Mouse (Mus musculus): ENCODE data around the gene Pias4. TPM values are rescaled to one million over a fixed set of nuclear protein-coding genes. Genes with fewer than 3 reads are reported as not detected.

Pias4 gene
- total RNA-seq, 2 experiments from 2014 or later = 15.6 to 17.4 TPM

- intact Hi-C loops (cut with DNase I) = loop anchor here (2.0 kb wide), 1 partner anchor 23 kb away; no protein-coding TSS in a partner anchor
- DNase-seq (ENCODE audit: low spot score) = peak; percentile 72
Observed at GRCm38 (mm10) chr10:81106113-81106721, 61.5 kb downstream of the Pias4 start.

- intact Hi-C loops (cut with DNase I) = loop anchor here (2.0 kb wide), 2 partner anchors 23 to 29 kb away; partner anchors contain the start of gene Zbtb7a
- peak; percentile 96 for DNase-seq (ENCODE audit: low spot score)
Observed at GRCm38 (mm10) chr10:81105565-81106112, 62.1 kb downstream of the Pias4 start, which contains the start of gene Map2k2. Map2k2 (plus strand) TSS chr10:81105915.

Small RNAs within 50 kb of the gene (microRNA-seq; reads per million reads assigned to microRNA genes)
- gene Mir5615-1 = not detected
- not detected for gene Mir5615-2

Other genes starting within 250 kb of the Pias4 start
- 1 to 10 TPM; 4.6 to 5.6 TPM for gene Lmnb2, start 249.7 kb downstream of the Pias4 start, total RNA-seq (2021)
- gene Gadd45b, start 237.8 kb downstream of the Pias4 start, total RNA-seq (2021) = 10 to 100 TPM in 1 of 2 experiments, 1 to 10 TPM in 1; 8.2 to 14.1 TPM
- under 1 TPM; 0.13 to 0.34 TPM for gene Gng7, start 153.0 kb downstream of the Pias4 start, total RNA-seq (2021)
- gene Diras1, start 142.3 kb downstream of the Pias4 start, total RNA-seq (2021) = not detected
- 10 to 100 TPM; 14.0 to 14.3 TPM for gene Slc39a3, start 130.5 kb downstream of the Pias4 start, total RNA-seq (2021)
- gene Sgta, start 107.7 kb downstream of the Pias4 start, total RNA-seq (2021) = 10 to 100 TPM; 86.7 to 93.2 TPM
- 10 to 100 TPM; 12.3 to 13.2 TPM for gene Thop1, start 97.9 kb downstream of the Pias4 start, total RNA-seq (2021)
- 1 to 10 TPM in 1 of 2 experiments, under 1 TPM in 1; 0.87 to 1.2 TPM for gene Creb3l3, start 69.0 kb downstream of the Pias4 start, total RNA-seq (2021)
- gene Map2k2, start 62.0 kb downstream of the Pias4 start, total RNA-seq (2021) = 100 to 1,000 TPM; 122 to 123 TPM
- 10 to 100 TPM; 34.5 to 42.2 TPM for gene Zbtb7a, start 32.7 kb downstream of the Pias4 start, total RNA-seq (2021)
- 1,000 to 10,000 TPM in 1 of 2 experiments, 100 to 1,000 TPM in 1; 925 to 1,035 TPM for gene Eef2, start 8.7 kb upstream of the Pias4 start, total RNA-seq (2021)
- 10 to 100 TPM; 26.4 to 28.7 TPM for gene Dapk3, start 15.1 kb upstream of the Pias4 start, total RNA-seq (2021)
- not detected for gene 4930442H23Rik, start 15.9 kb upstream of the Pias4 start, total RNA-seq (2021)
- 10 to 100 TPM in 1 of 2 experiments, 1 to 10 TPM in 1; 6.9 to 13.4 TPM for gene Nmrk2, start 34.1 kb upstream of the Pias4 start, total RNA-seq (2021)
- under 1 TPM; 0.05 to 0.06 TPM for gene Atcay, start 62.9 kb upstream of the Pias4 start, total RNA-seq (2021)
- gene Zfr2, start 65.2 kb upstream of the Pias4 start, total RNA-seq (2021) = 1 to 10 TPM; 2.2 to 2.8 TPM
- gene Matk, start 85.0 kb upstream of the Pias4 start, total RNA-seq (2021) = under 1 TPM; 0.42 to 0.61 TPM
- 10 to 100 TPM; 93.8 to 96.6 TPM for gene Mrpl54, start 99.0 kb upstream of the Pias4 start, total RNA-seq (2021)
- gene Apba3, start 99.0 kb upstream of the Pias4 start, total RNA-seq (2021) = 100 to 1,000 TPM in 1 of 2 experiments, 10 to 100 TPM in 1; 98.4 to 123 TPM
- gene Tjp3, start 123.7 kb upstream of the Pias4 start, total RNA-seq (2021) = not detected
- 10 to 100 TPM; 30.0 to 33.7 TPM for gene Pip5k1c, start 125.0 kb upstream of the Pias4 start, total RNA-seq (2021)
- gene Cactin, start 153.2 kb upstream of the Pias4 start, total RNA-seq (2021) = 10 to 100 TPM; 13.5 to 16.6 TPM
- gene Tbxa2r, start 160.8 kb upstream of the Pias4 start, total RNA-seq (2021) = 1 to 10 TPM; 4.8 to 5.7 TPM
- 1 to 10 TPM; 4.8 to 5.4 TPM for gene Gipc3, start 175.3 kb upstream of the Pias4 start, total RNA-seq (2021)
- 10 to 100 TPM; 68.7 to 70.2 TPM for gene Hmg20b, start 182.6 kb upstream of the Pias4 start, total RNA-seq (2021)
- 10 to 100 TPM; 12.5 to 13.7 TPM for gene Mfsd12, start 189.6 kb upstream of the Pias4 start, total RNA-seq (2021)
- 1 to 10 TPM in 1 of 2 experiments, under 1 TPM in 1; 0.78 to 1.2 TPM for gene 4930404N11Rik, start 197.9 kb upstream of the Pias4 start, total RNA-seq (2021)
- gene Fzr1, start 210.6 kb upstream of the Pias4 start, total RNA-seq (2021) = 10 to 100 TPM; 27.7 to 32.3 TPM
- 10 to 100 TPM; 52.0 to 56.2 TPM for gene Dohh, start 216.5 kb upstream of the Pias4 start, total RNA-seq (2021)
- under 1 TPM; 0.61 to 0.78 TPM for gene Gm48551, start 216.5 kb upstream of the Pias4 start, total RNA-seq (2021)
- under 1 TPM in 1 of 2 experiments, not detected in 1; 0.70 TPM for gene Gm48552, start 221.1 kb upstream of the Pias4 start, total RNA-seq (2021)
- gene Smim24, start 225.1 kb upstream of the Pias4 start, total RNA-seq (2021) = 1 to 10 TPM; 2.0 TPM

Measured in heart, postnatal 25 days (tissue).